In genomic region chr10:79840091-79840490, GRCm38 (mm10) we compare ENCODE assay signal across 8 mouse cellular contexts. TPM values are rescaled to one million over a fixed set of nuclear protein-coding genes. Genes with fewer than 3 reads are reported as not detected.
DNase-seq lines count a peak whose midpoint lies in the region; ATAC-seq and TF ChIP-seq lines count a peak whose summit lies in the region.

No protein-coding gene starts in this region.

- intact Hi-C loops in heart, postnatal 36 days (cut with DNase I) = loop anchor here (2.0 kb wide), 1 partner anchor 19 kb away; no protein-coding TSS in a partner anchor

- H3K9ac ChIP-seq in heart, embryonic 12.5 days = no peak overlapping the region
- H3K9ac ChIP-seq in midbrain, embryonic 11.5 days (ENCODE audit: low read length) = no peak overlapping the region
- H3K9ac ChIP-seq in midbrain, postnatal 0 days (replicated peaks; ENCODE audit: low read length, poor library complexity, severe bottlenecking) = no peak overlapping the region
- H3K9ac ChIP-seq in limb, embryonic 13.5 days = no peak overlapping the region

- ATAC-seq in heart, embryonic 12.5 days (ENCODE audit: insufficient number of reproducible peaks, low FRiP score) = no peak
- no peak for ATAC-seq in midbrain, embryonic 11.5 days (ENCODE audit: low FRiP score)
- no peak for ATAC-seq in midbrain, postnatal 0 days (ENCODE audit: low FRiP score)
- no peak for ATAC-seq in limb, embryonic 13.5 days (ENCODE audit: low FRiP score, low read depth)

- H3K27ac ChIP-seq in heart, embryonic 12.5 days (ENCODE audit: poor library complexity, severe bottlenecking) = peak overlapping the region; percentile 87
- H3K27ac ChIP-seq in midbrain, embryonic 11.5 days (ENCODE audit: low read depth, low read length) = peak overlapping the region; percentile 65
- no peak overlapping the region for H3K27ac ChIP-seq in midbrain, postnatal 0 days (ENCODE audit: low read depth, low read length)
- peak overlapping the region; percentile 97 for H3K27ac ChIP-seq in limb, embryonic 13.5 days

- DNase-seq in heart, postnatal 36 days = no peak
- no peak for DNase-seq in midbrain, embryonic 11.5 days (ENCODE audit: low spot score, missing footprints)
- no peak for DNase-seq in midbrain, postnatal 0 days (ENCODE audit: low spot score)
- no peak for DNase-seq in natural killer cell, adult 2 months (ENCODE audit: low spot score in 2 of 2)
- DNase-seq in ovary, postnatal 10 days (ENCODE audit: low spot score) = no peak
- DNase-seq in layer of hippocampus, adult 9-11 months = no peak

- TF ChIP-seq CTCF in midbrain, postnatal 0 days (IDR thresholded peaks at IDR 0.05) = no peak

- H3K4me3 ChIP-seq in heart, embryonic 12.5 days = peak overlapping the region; percentile 52; the same call in 1 of the 2 replicates
- no peak overlapping the region for H3K4me3 ChIP-seq in midbrain, embryonic 11.5 days (ENCODE audit: low read depth, low read length)
- no peak overlapping the region for H3K4me3 ChIP-seq in midbrain, postnatal 0 days (ENCODE audit: low read depth, low read length)
- no peak overlapping the region for H3K4me3 ChIP-seq in limb, embryonic 13.5 days

- WGBS in heart, embryonic 12.5 days = 89% methylated on average over 3 of the region's 3 CpGs
- WGBS in midbrain, embryonic 11.5 days = 84% methylated on average over 3 of the region's 3 CpGs
- WGBS in midbrain, postnatal 0 days = 92% methylated on average over 3 of the region's 3 CpGs
- WGBS in limb, embryonic 13.5 days = 90% methylated on average over 3 of the region's 3 CpGs

- no peaks in the 10 kb centered on the region for H3K36me3 ChIP-seq in heart, embryonic 12.5 days
- H3K36me3 ChIP-seq in midbrain, embryonic 11.5 days (ENCODE audit: control insufficient read depth, insufficient read depth, low read length) = no peaks in the 10 kb centered on the region
- H3K36me3 ChIP-seq in midbrain, postnatal 0 days (ENCODE audit: insufficient read depth, low read length) = no peaks in the 10 kb centered on the region
- no peaks in the 10 kb centered on the region for H3K36me3 ChIP-seq in limb, embryonic 13.5 days

- peaks cover 4% of the 10 kb centered on the region; the same call in 1 of the 2 replicates for H3K9me3 ChIP-seq in heart, embryonic 12.5 days (replicated peaks)
- no peaks in the 10 kb centered on the region for H3K9me3 ChIP-seq in midbrain, embryonic 11.5 days (ENCODE audit: control insufficient read depth, low read length)
- H3K9me3 ChIP-seq in midbrain, postnatal 0 days (ENCODE audit: low read length) = no peaks in the 10 kb centered on the region
- no peaks in the 10 kb centered on the region for H3K9me3 ChIP-seq in limb, embryonic 13.5 days

- H3K4me2 ChIP-seq in heart, embryonic 12.5 days = no peak overlapping the region
- H3K4me2 ChIP-seq in midbrain, embryonic 11.5 days = no peak overlapping the region
- no peak overlapping the region for H3K4me2 ChIP-seq in midbrain, postnatal 0 days (ENCODE audit: low read depth, low read length, poor library complexity, severe bottlenecking)
- peak overlapping the region; percentile 72 for H3K4me2 ChIP-seq in limb, embryonic 13.5 days (replicated peaks)

- H3K27me3 ChIP-seq in heart, embryonic 12.5 days (replicated peaks) = no peaks in the 10 kb centered on the region
- H3K27me3 ChIP-seq in midbrain, embryonic 11.5 days (ENCODE audit: control insufficient read depth, insufficient read depth, low read length) = no peaks in the 10 kb centered on the region
- H3K27me3 ChIP-seq in midbrain, postnatal 0 days (ENCODE audit: insufficient read depth, low read length) = no peaks in the 10 kb centered on the region
- no peaks in the 10 kb centered on the region for H3K27me3 ChIP-seq in limb, embryonic 13.5 days

- peaks cover 30% of the 10 kb centered on the region for H3K4me1 ChIP-seq in heart, embryonic 12.5 days (replicated peaks)
- peaks cover 8% of the 10 kb centered on the region; the same call in 1 of the 2 replicates for H3K4me1 ChIP-seq in midbrain, embryonic 11.5 days (ENCODE audit: control insufficient read depth, insufficient read depth, low read length)
- no peaks in the 10 kb centered on the region for H3K4me1 ChIP-seq in midbrain, postnatal 0 days (ENCODE audit: insufficient read depth, low read length)
- H3K4me1 ChIP-seq in limb, embryonic 13.5 days = peaks cover 32% of the 10 kb centered on the region

RNA-seq across cellular contexts. Expression of gene Ptbp1, which starts 14.1 kb away (rescaled TPM):
- 139 and 142 TPM in 2 replicates for polyA plus RNA-seq in heart, embryonic 12.5 days (2016; fragmentation: Nextera tagmentation; extraction: Ambion mirVana)
- total RNA-seq in heart, postnatal 36 days (2021) = 10 to 100 TPM; 50.9 to 51.2 TPM
- 147 and 176 TPM in 2 replicates for polyA plus RNA-seq in midbrain, embryonic 11.5 days (2014; fragmentation: Nextera tagmentation; extraction: Ambion mirVana)
- 114 and 119 TPM in 2 replicates for total RNA-seq in midbrain, postnatal 0 days (2014; rRNA removed)
- polyA plus RNA-seq in midbrain, postnatal 0 days (2015; fragmentation: Nextera tagmentation; extraction: Ambion mirVana) = 46.2 and 49.7 TPM in 2 replicates
- 347 and 366 TPM in 2 replicates for polyA plus RNA-seq in limb, embryonic 13.5 days (2015; fragmentation: Nextera tagmentation; extraction: Ambion mirVana)

RNA-seq across cellular contexts. Expression of gene Misp, which starts 19.3 kb away (rescaled TPM):
- 0.40 and 0.60 TPM in 2 replicates for polyA plus RNA-seq in heart, embryonic 12.5 days (2016; fragmentation: Nextera tagmentation; extraction: Ambion mirVana)
- under 1 TPM in 1 of 2 experiments, not detected in 1; 0.62 TPM for total RNA-seq in heart, postnatal 36 days (2021)
- polyA plus RNA-seq in midbrain, embryonic 11.5 days (2014; fragmentation: Nextera tagmentation; extraction: Ambion mirVana) = 0.41 TPM in 1 of 2 replicates, not detected in the other
- 0.24 TPM in 1 of 2 replicates, not detected in the other for total RNA-seq in midbrain, postnatal 0 days (2014; rRNA removed)
- polyA plus RNA-seq in midbrain, postnatal 0 days (2015; fragmentation: Nextera tagmentation; extraction: Ambion mirVana) = 0.18 and 0.27 TPM in 2 replicates
- 0.90 and 1.4 TPM in 2 replicates for polyA plus RNA-seq in limb, embryonic 13.5 days (2015; fragmentation: Nextera tagmentation; extraction: Ambion mirVana)

RNA-seq across cellular contexts. Expression of gene Prtn3, which starts 34.2 kb away (rescaled TPM):
- 1.8 and 2.0 TPM in 2 replicates for polyA plus RNA-seq in heart, embryonic 12.5 days (2016; fragmentation: Nextera tagmentation; extraction: Ambion mirVana)
- not detected for total RNA-seq in heart, postnatal 36 days (2021)
- polyA plus RNA-seq in midbrain, embryonic 11.5 days (2014; fragmentation: Nextera tagmentation; extraction: Ambion mirVana) = 11.9 and 12.1 TPM in 2 replicates
- 5.9 and 7.5 TPM in 2 replicates for total RNA-seq in midbrain, postnatal 0 days (2014; rRNA removed)
- polyA plus RNA-seq in midbrain, postnatal 0 days (2015; fragmentation: Nextera tagmentation; extraction: Ambion mirVana) = 11.7 and 14.6 TPM in 2 replicates
- 11.1 and 11.3 TPM in 2 replicates for polyA plus RNA-seq in limb, embryonic 13.5 days (2015; fragmentation: Nextera tagmentation; extraction: Ambion mirVana)

RNA-seq across cellular contexts. Expression of gene Plppr3, which starts 34.3 kb away (rescaled TPM):
- polyA plus RNA-seq in heart, embryonic 12.5 days (2016; fragmentation: Nextera tagmentation; extraction: Ambion mirVana) = 14.2 and 15.5 TPM in 2 replicates
- not detected for total RNA-seq in heart, postnatal 36 days (2021)
- 112 and 117 TPM in 2 replicates for polyA plus RNA-seq in midbrain, embryonic 11.5 days (2014; fragmentation: Nextera tagmentation; extraction: Ambion mirVana)
- 494 and 539 TPM in 2 replicates for total RNA-seq in midbrain, postnatal 0 days (2014; rRNA removed)
- polyA plus RNA-seq in midbrain, postnatal 0 days (2015; fragmentation: Nextera tagmentation; extraction: Ambion mirVana) = 350 and 358 TPM in 2 replicates
- polyA plus RNA-seq in limb, embryonic 13.5 days (2015; fragmentation: Nextera tagmentation; extraction: Ambion mirVana) = 138 and 142 TPM in 2 replicates

RNA-seq across cellular contexts. Expression of gene Elane, which starts 46.0 kb away (rescaled TPM):
- 0.47 TPM in 1 of 2 replicates, not detected in the other for polyA plus RNA-seq in heart, embryonic 12.5 days (2016; fragmentation: Nextera tagmentation; extraction: Ambion mirVana)
- not detected for total RNA-seq in heart, postnatal 36 days (2021)
- 0.18 TPM in 1 of 2 replicates, not detected in the other for polyA plus RNA-seq in midbrain, embryonic 11.5 days (2014; fragmentation: Nextera tagmentation; extraction: Ambion mirVana)
- not detected in 2 replicates for total RNA-seq in midbrain, postnatal 0 days (2014; rRNA removed)
- not detected in 2 replicates for polyA plus RNA-seq in midbrain, postnatal 0 days (2015; fragmentation: Nextera tagmentation; extraction: Ambion mirVana)
- 0.29 and 0.86 TPM in 2 replicates for polyA plus RNA-seq in limb, embryonic 13.5 days (2015; fragmentation: Nextera tagmentation; extraction: Ambion mirVana)
